Mouse (Mus musculus): Measurements from ENCODE around the gene Olfr1105.

Olfr1105 gene

DNA sequence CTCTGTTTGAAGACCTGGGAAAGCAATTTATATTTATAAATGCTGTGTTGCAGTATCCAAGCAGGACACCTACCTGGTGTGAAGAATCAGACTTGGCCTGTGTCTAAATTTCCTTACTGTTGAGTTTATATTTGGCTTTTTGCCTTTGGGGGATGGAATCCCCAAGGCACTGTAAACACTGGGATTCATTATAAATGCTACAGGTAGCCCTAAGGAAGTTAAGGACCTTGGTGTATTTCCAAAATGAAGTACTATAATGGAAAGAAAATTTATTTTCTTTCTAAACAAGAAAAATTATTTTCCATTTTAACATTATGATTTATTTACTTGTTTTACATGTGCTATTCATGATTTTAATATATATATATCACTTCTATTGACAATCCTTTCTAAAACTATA lies at the start of gene Olfr1105:
Gene Olfr1105 (minus strand): TSS at position 101 of the 400 bp plus-strand sequence.
- no peak for DNase-seq (ENCODE audit: low read depth)

DNA sequence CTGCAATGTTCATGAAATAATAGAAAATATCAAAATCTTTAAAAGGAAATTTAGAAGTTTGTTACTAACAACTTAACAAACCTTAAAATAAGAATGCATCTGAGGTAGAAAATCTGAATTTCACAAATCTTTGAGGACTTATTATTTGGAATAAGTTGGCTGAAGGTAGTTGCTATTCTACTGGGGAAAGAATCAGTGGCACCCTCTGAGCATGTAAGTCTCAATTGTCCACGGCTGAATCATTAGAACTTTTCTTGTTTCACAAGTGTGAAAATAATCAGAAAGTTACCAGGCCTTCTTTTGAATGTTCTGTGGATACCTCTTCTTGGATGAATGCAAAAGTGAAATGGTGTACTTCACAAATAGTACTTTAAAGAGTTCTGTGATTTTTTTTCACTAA lies 39.4 kb upstream of the Olfr1105 start, which contains the start of gene Olfr1107:
Gene Olfr1107 (minus strand): TSS at position 101 of the 400 bp plus-strand sequence.
- DNase-seq (ENCODE audit: low read depth) = no peak

DNA sequence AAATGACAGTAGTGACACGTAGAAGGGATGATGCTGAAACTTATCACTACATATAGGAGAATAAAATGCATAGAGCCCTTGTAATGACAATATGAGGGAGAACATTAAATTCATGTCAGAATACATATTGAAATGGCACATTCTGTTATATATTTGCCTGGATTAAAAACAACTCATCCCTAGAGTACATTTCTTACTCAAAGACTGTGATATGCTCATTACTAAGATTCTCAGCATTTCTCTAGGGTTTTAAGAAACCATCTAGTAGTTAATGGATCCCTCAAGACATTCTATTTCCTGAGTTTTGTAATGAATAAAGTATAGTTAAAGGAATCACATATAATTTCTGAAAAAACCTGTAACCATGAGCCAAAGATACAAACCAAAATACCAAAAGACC lies 15.8 kb upstream of the Olfr1105 start, which contains the start of gene Olfr1106:
Gene Olfr1106 (minus strand): TSS at position 101 of the 400 bp plus-strand sequence.
- DNase-seq (ENCODE audit: low read depth) = no peak

DNA sequence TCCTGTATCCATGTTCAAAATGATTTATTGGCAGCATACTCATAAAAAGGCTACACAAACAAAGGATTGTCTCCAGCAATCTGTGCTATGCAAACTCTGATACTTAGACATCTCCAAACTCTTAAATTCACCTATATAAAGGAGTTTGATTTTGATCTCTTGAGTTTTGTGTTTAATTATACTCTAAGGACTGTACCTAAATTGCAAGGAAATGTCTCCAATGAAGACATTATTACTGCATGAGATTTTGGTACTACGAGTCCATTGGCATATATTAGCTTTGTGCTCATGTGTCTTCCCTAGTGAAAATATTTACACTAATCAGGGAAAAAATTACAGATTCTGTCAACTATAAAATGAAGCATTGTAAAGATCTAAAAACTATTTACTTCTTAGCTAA lies 9.4 kb downstream of the Olfr1105 start, which contains the start of gene Olfr1104:
Gene Olfr1104 (minus strand): TSS at position 101 of the 400 bp plus-strand sequence.
- no peak for DNase-seq (ENCODE audit: low read depth)

DNA sequence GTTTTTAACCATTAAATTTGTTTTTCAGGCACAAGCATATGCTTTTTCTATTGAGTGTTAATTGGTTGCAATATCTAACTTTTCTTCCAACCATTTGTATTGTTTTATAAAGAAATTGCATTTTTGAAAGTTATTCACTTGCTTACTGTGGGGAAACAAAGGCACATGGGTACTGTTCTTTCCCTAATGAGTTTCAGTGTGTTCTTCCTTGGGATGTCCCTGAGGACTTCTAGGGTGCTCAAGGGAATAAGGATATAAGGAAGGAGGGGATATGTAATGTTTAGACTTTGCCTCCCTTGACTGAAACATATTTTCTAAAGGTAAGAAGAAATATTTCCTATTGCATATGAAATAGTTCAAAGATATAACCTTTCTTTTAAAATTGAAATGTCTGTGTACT lies 38.2 kb downstream of the Olfr1105 start, which contains the start of gene Olfr1102:
Gene Olfr1102 (plus strand): TSS at position 301 of the 400 bp plus-strand sequence.
- no peak for DNase-seq (ENCODE audit: low read depth)

DNA sequence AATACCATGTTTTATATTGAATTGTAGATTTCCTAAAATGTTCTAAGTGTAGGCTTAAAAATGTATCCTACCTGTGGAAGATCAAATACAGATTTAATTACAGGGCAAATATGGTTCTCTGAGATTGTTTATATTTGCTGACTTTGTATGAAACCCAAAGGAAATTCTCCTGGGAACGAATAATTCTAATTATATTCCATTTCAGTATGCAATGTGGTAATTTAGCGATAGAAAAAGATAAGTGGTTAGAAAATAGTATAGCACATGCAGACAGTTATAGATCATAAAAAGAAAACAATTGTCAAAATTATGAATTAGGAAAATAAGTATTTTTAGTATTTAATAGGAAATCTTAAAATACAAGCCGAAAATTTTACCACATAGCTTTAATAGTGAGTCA lies 45.2 kb downstream of the Olfr1105 start, which contains the start of gene Olfr1101:
Gene Olfr1101 (minus strand): TSS at position 101 of the 400 bp plus-strand sequence.
- no peak for DNase-seq (ENCODE audit: low read depth)
